ENCODE assay signal across 23 mouse cellular contexts in the genomic region with DNA sequence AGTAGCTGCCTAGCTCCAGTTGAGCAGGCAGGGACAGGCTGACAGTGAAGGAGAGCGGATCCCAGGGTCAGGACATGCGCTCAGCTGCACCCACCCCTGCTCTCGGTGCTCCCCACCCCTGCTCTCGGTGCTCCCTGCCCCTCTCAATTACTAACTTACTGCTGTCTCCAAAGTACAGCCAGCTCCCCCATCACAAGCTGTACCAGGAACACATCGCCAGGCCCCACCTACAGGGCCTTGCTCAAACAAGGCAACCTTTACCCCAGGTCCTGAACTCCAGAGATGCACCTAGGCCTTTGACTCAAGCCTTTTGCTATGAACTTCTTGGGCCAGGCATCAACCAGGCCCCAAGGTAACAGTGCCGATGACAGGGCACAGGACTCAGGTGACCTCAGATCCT. TPM values are rescaled to one million over a fixed set of nuclear protein-coding genes. Genes with fewer than 3 reads are reported as not detected.
A peak's percentile ranks its signal among the peaks of the same experiment; 100 is the strongest.
DNase-seq lines count a peak whose midpoint lies in the region; ATAC-seq lines count a peak whose summit lies in the region.
"Had no signal": no experiment of that assay in that cellular context is flagged by ENCODE, and none has a peak within 500 bp of the region (broad histone marks: within the 10 kb centered on the region; RNA-seq: fewer than 3 reads in every experiment).

No protein-coding gene starts in this region.

- peak overlapping the region; percentile 25; the same call in 1 of the 2 replicates for H3K27ac ChIP-seq in intestine, embryonic 16.5 days (ENCODE audit: low read length)
- H3K27ac ChIP-seq in intestine, embryonic 15.5 days, result no peak overlapping the region
- 0 out of 2 replicates have a peak overlapping the region, but pooled peaks have one; percentile 0 for H3K27ac ChIP-seq in liver, embryonic 15.5 days (replicated peaks)
- H3K27ac ChIP-seq: embryonic facial prominence, embryonic 15.5 days; forebrain, embryonic 10.5 days; heart, embryonic 13.5 days had no signal

- DNase-seq in kidney, adult 9 months, result peak; percentile 69
- no peak for DNase-seq in kidney, postnatal 14 days
- no peak for DNase-seq in liver
- DNase-seq in frontal cortex, adult 2 months (ENCODE audit: extremely low spot score in 1 of 2, low spot score in 1 of 2), result no peak
- DNase-seq: adrenal gland, adult 8-10 months; B cell, adult 2 months; cerebellum, adult 11 months; cerebellum, adult 8-10 months; cerebellum, postnatal 14 days; embryo, embryonic 11 days; gastrocnemius, postnatal 36 days; heart, adult 11 months; heart, postnatal 36 days had no signal

- 85% methylated on average over 6 of the region's 6 CpGs for WGBS in intestine, embryonic 16.5 days
- WGBS in intestine, embryonic 15.5 days, result 89% methylated on average over 6 of the region's 6 CpGs
- WGBS in liver, embryonic 15.5 days (ENCODE audit: insufficient replicate concordance), result 75% methylated on average over 6 of the region's 6 CpGs

- H3K36me3 ChIP-seq in intestine, embryonic 16.5 days (ENCODE audit: control insufficient read depth, insufficient read depth, low read length), result peaks cover 10% of the 10 kb centered on the region
- H3K36me3 ChIP-seq in intestine, embryonic 15.5 days, result peaks cover 15% of the 10 kb centered on the region; the same call in 1 of the 2 replicates
- peaks cover 36% of the 10 kb centered on the region for H3K36me3 ChIP-seq in liver, embryonic 15.5 days (replicated peaks)

- H3K4me2 ChIP-seq in intestine, embryonic 16.5 days (ENCODE audit: low read depth, low read length), result no peak overlapping the region
- H3K4me2 ChIP-seq in intestine, embryonic 15.5 days (replicated peaks), result no peak overlapping the region
- H3K4me2 ChIP-seq in liver, embryonic 15.5 days, result no peak overlapping the region
- H3K4me2 ChIP-seq: embryonic facial prominence, embryonic 15.5 days; heart, embryonic 13.5 days had no signal

- no peaks in the 10 kb centered on the region for H3K9me3 ChIP-seq in intestine, embryonic 16.5 days (ENCODE audit: control insufficient read depth, low read length)
- H3K9me3 ChIP-seq in intestine, embryonic 15.5 days, result no peaks in the 10 kb centered on the region
- H3K9me3 ChIP-seq in liver, embryonic 15.5 days (replicated peaks), result no peaks in the 10 kb centered on the region
- H3K9me3 ChIP-seq: embryonic facial prominence, embryonic 15.5 days; forebrain, embryonic 10.5 days; G1E; heart, embryonic 13.5 days had no signal

- no peaks in the 10 kb centered on the region for H3K27me3 ChIP-seq in intestine, embryonic 16.5 days (replicated peaks; ENCODE audit: control insufficient read depth, insufficient read depth, low read length)
- no peaks in the 10 kb centered on the region for H3K27me3 ChIP-seq in intestine, embryonic 15.5 days (replicated peaks)
- H3K27me3 ChIP-seq in liver, embryonic 15.5 days, result no peaks in the 10 kb centered on the region
- H3K27me3 ChIP-seq: embryonic facial prominence, embryonic 15.5 days; heart, embryonic 13.5 days had no signal

- no peak overlapping the region for H3K9ac ChIP-seq in intestine, embryonic 16.5 days (ENCODE audit: low read depth, low read length)
- no peak overlapping the region for H3K9ac ChIP-seq in intestine, embryonic 15.5 days
- H3K9ac ChIP-seq in liver, embryonic 15.5 days, result no peak overlapping the region
- H3K9ac ChIP-seq: embryonic facial prominence, embryonic 15.5 days; heart, embryonic 13.5 days had no signal

- H3K4me1 ChIP-seq in intestine, embryonic 16.5 days (ENCODE audit: control insufficient read depth, insufficient read depth, low read length), result peaks cover 18% of the 10 kb centered on the region
- H3K4me1 ChIP-seq in intestine, embryonic 15.5 days (replicated peaks), result peaks cover 27% of the 10 kb centered on the region
- peaks cover 47% of the 10 kb centered on the region for H3K4me1 ChIP-seq in liver, embryonic 15.5 days (replicated peaks)

- no peak overlapping the region for H3K4me3 ChIP-seq in intestine, embryonic 16.5 days (ENCODE audit: low read length)
- H3K4me3 ChIP-seq in intestine, embryonic 15.5 days (replicated peaks), result no peak overlapping the region
- H3K4me3 ChIP-seq in liver, embryonic 15.5 days (replicated peaks), result no peak overlapping the region
- H3K4me3 ChIP-seq: embryonic facial prominence, embryonic 15.5 days; erythroblast, embryonic 14.5 days; forebrain, embryonic 10.5 days; heart, embryonic 13.5 days had no signal

- no peak for ATAC-seq in intestine, embryonic 16.5 days
- no peak for ATAC-seq in intestine, embryonic 15.5 days
- ATAC-seq in liver, embryonic 15.5 days (ENCODE audit: insufficient read depth), result no peak
- ATAC-seq: CD4-positive, CD25-positive, alpha-beta regulatory T cell, adult 4 months; forebrain, embryonic 14.5 days had no signal

RNA-seq across cellular contexts. Expression of a gene that starts 3.7 kb away (rescaled TPM):
- polyA plus RNA-seq in intestine, embryonic 16.5 days (2015; fragmentation: Nextera tagmentation; extraction: Ambion mirVana), result 39.3 and 39.5 TPM in 2 replicates
- 29.3 and 29.6 TPM in 2 replicates for polyA plus RNA-seq in intestine, embryonic 15.5 days (2015; fragmentation: Nextera tagmentation; extraction: Ambion mirVana)
- 9.9 and 11.4 TPM in 2 replicates for polyA plus RNA-seq in liver, embryonic 15.5 days (2015; fragmentation: Nextera tagmentation; extraction: Ambion mirVana)
- 20.3 and 24.0 TPM in 2 replicates for polyA plus RNA-seq in frontal cortex, adult 2 months (2012; rRNA removed)

RNA-seq across cellular contexts. Expression of a gene that starts 3.7 kb away (rescaled TPM):
- polyA plus RNA-seq in intestine, embryonic 16.5 days (2015; fragmentation: Nextera tagmentation; extraction: Ambion mirVana), result 0.04 TPM in 1 of 2 replicates, not detected in the other
- polyA plus RNA-seq in intestine, embryonic 15.5 days (2015; fragmentation: Nextera tagmentation; extraction: Ambion mirVana), result 0.11 TPM in 2 replicates
- 0.14 and 0.22 TPM in 2 replicates for polyA plus RNA-seq in liver, embryonic 15.5 days (2015; fragmentation: Nextera tagmentation; extraction: Ambion mirVana)
- 0.34 and 0.63 TPM in 2 replicates for polyA plus RNA-seq in frontal cortex, adult 2 months (2012; rRNA removed)
- polyA plus RNA-seq: erythroblast, embryonic 14.5 days had no signal

RNA-seq across cellular contexts. Expression of a gene that starts 39.0 kb away (rescaled TPM):
- polyA plus RNA-seq in intestine, embryonic 16.5 days (2015; fragmentation: Nextera tagmentation; extraction: Ambion mirVana), result 34.0 and 36.7 TPM in 2 replicates
- 38.2 and 41.6 TPM in 2 replicates for polyA plus RNA-seq in intestine, embryonic 15.5 days (2015; fragmentation: Nextera tagmentation; extraction: Ambion mirVana)
- polyA plus RNA-seq in liver, embryonic 15.5 days (2015; fragmentation: Nextera tagmentation; extraction: Ambion mirVana), result 21.2 and 21.4 TPM in 2 replicates
- 63.7 and 73.3 TPM in 2 replicates for polyA plus RNA-seq in frontal cortex, adult 2 months (2012; rRNA removed)

RNA-seq across cellular contexts. Expression of a gene that starts 50.8 kb away (rescaled TPM):
- polyA plus RNA-seq in intestine, embryonic 16.5 days (2015; fragmentation: Nextera tagmentation; extraction: Ambion mirVana), result 5.0 and 5.1 TPM in 2 replicates
- 5.3 and 5.9 TPM in 2 replicates for polyA plus RNA-seq in intestine, embryonic 15.5 days (2015; fragmentation: Nextera tagmentation; extraction: Ambion mirVana)
- 2.0 and 2.8 TPM in 2 replicates for polyA plus RNA-seq in liver, embryonic 15.5 days (2015; fragmentation: Nextera tagmentation; extraction: Ambion mirVana)
- polyA plus RNA-seq in frontal cortex, adult 2 months (2012; rRNA removed), result 11.2 and 16.6 TPM in 2 replicates
